Mouse (Mus musculus): Measurements from ENCODE around the gene Galnt10. TPM values are rescaled to one million over a fixed set of nuclear protein-coding genes. Genes with fewer than 3 reads are reported as not detected.

Gene Galnt10
- polyA plus RNA-seq, 1 experiment from 2014 or later: 31.3 TPM

DNA sequence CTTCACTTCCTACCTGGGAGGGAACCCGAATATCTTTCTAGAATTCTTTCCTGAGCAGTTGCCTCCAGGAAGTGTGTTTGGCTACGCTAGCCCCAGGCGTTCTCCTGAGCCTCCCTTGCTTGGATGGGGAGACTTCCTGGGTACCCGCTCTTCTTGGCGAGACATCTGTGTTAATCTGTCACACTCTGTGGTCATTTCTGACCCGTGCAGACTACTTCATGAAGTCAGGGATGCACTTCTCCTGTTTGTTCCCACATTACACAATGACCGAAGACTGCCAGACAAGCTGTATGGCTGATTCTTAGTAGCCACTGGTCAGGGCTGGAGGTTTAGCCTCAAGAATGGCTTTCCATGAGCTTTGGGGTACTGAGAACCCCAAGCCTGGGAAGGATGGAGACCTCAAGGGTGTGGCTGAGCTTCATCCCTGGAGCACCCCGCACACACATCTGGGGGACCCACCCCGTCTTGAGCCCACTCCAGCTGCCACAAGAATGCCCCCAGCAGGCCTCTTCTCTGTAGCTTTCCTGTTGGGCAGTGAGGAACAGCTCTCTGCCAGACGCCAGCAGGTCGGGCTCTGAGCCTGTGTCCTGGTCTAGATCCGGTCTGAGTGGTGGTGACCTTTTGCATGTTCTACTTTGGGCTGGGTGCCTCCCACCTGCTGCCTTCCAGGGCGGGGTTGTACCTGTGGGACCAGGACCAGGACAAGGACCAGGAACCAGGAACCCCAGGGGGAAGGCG, 7.8 kb downstream of the Galnt10 start:
- WGBS: 92% methylated on average over 14 of the region's 14 CpGs
- Histone ChIP-seq H3K4me3 (no peak overlapping the region), H3K27me3 (no peaks in the 10 kb centered on the region), H3K27ac (no peak overlapping the region), H3K4me2 (replicated peaks) (no peak overlapping the region), H3K4me1 (peaks cover 70% of the 10 kb centered on the region), H3K9ac (no peak overlapping the region), H3K36me3 (no peaks in the 10 kb centered on the region), H3K9me3 (no peaks in the 10 kb centered on the region)
- ATAC-seq (ENCODE audit: low FRiP score, low read depth): no peak

DNA sequence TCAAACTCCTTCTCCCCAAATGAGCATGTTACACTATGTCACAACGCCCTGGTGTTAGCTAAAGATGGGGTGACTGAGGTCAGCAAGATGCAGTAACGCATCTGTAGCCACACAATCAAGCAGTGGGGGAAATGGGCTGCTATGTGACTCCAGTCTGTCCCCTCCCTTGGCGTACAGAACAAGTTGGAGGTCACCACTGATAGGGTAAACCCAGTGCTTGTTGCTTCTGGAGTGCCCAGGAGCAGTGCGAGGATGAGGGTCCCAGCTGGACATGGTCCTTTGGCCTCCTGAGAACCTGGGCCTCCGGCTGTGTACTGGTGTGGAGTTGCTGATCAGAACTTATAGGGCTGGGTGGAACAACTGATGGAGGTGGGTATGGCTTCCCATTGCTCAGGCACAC, 8.6 kb downstream of the Galnt10 start:
- H3K9ac ChIP-seq: no peak overlapping the region
- peaks cover 63% of the 10 kb centered on the region for H3K4me1 ChIP-seq
- H3K4me3 ChIP-seq: no peak overlapping the region
- no peaks in the 10 kb centered on the region for H3K36me3 ChIP-seq
- no peaks in the 10 kb centered on the region for H3K27me3 ChIP-seq
- 90% methylated on average over 5 of the region's 5 CpGs for WGBS
- no peaks in the 10 kb centered on the region for H3K9me3 ChIP-seq
- no peak overlapping the region for H3K4me2 ChIP-seq (replicated peaks)
- no peak overlapping the region for H3K27ac ChIP-seq
- no peak for ATAC-seq (ENCODE audit: low FRiP score, low read depth)

DNA sequence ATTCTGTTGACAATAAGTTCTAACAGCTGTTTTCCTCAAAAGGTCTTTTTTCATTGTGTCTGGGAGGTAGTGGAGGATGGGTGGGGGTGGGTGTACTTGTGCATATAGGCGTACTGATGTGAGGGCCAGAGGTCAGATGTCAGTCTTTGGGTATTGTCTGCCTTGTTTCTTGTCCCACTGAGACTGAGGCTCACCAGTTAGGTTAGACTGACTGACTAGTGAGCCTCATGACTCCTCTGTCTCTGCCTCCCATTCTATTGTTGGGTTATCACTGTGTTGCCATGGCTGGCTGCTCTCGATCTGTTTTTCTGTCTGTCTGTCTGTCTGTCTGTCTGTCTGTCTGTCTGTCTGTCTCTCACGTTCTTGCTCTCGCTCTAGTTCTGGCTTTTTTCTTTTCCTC, 9.1 kb downstream of the Galnt10 start:
- no peaks in the 10 kb centered on the region for H3K36me3 ChIP-seq
- H3K4me2 ChIP-seq (replicated peaks): no peak overlapping the region
- WGBS: 72% methylated on average over 4 of the region's 4 CpGs
- peaks cover 57% of the 10 kb centered on the region for H3K4me1 ChIP-seq
- no peaks in the 10 kb centered on the region for H3K9me3 ChIP-seq
- H3K4me3 ChIP-seq: no peak overlapping the region
- no peak for ATAC-seq (ENCODE audit: low FRiP score, low read depth)
- no peaks in the 10 kb centered on the region for H3K27me3 ChIP-seq
- H3K27ac ChIP-seq: no peak overlapping the region
- no peak overlapping the region for H3K9ac ChIP-seq

DNA sequence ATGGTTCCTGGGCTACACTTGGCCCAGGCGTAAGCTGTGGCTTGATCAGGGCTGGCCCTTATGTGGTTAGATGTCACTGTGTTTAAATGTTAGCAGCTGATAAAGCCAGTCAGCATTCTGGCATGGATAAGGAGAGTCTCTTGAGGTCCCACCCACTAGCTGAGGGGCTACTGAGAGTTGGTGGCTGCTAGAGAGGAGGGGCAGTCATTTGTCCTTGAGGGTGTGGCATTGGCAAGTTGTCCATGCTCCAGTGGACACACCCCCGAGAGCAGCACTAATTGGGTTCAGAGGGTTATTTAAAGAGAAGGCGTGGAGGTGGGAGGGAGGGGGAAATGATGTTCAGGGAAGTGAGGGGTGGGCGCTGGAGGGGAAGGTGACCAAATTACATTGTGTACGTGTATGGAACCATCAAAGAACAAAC, 9.7 kb downstream of the Galnt10 start:
- no peak overlapping the region for H3K4me3 ChIP-seq
- no peaks in the 10 kb centered on the region for H3K36me3 ChIP-seq
- H3K9ac ChIP-seq: no peak overlapping the region
- peaks cover 51% of the 10 kb centered on the region for H3K4me1 ChIP-seq
- ATAC-seq (ENCODE audit: low FRiP score, low read depth): no peak; the same call in 1 of the 2 replicates
- H3K27me3 ChIP-seq: no peaks in the 10 kb centered on the region
- no peak overlapping the region for H3K4me2 ChIP-seq (replicated peaks)
- 45% methylated on average over 5 of the region's 5 CpGs for WGBS
- H3K9me3 ChIP-seq: no peaks in the 10 kb centered on the region
- no peak overlapping the region for H3K27ac ChIP-seq

DNA sequence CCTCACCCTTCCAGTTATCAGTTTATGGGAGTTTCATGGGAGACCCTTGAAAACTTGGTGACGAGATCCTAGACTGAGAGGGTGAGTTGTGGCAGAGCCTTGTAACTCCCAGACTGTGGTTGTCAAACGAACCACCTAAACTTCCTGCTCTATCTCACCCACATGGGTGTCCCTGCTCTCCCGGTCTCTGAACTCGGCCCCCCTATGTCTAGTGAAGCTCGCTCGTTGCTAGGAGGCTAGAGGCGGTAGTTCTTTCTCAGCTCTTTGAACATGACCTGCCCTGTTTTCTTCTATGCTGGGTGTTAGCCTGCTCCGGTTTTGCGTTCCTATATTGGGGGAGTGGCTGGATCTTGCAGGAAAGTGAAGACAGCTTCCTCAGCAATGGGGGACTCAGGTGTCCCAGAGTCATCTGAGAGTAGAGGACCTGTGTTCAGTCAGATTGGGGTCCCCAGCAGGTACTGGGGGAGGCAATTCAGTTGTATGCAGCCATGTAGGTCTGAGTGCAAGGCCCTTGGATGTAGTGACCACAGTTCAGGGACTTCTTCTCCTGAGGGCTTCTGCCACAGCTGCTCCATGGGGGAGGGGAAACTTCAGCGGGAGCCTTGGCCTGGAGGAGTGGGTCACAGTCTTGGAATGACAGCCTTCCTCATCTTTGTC, 10.6 kb downstream of the Galnt10 start:
- no peaks in the 10 kb centered on the region for H3K9me3 ChIP-seq
- no peak overlapping the region for H3K9ac ChIP-seq
- ATAC-seq (ENCODE audit: low FRiP score, low read depth): no peak
- WGBS: 57% methylated on average over 10 of the region's 10 CpGs
- H3K27ac ChIP-seq: no peak overlapping the region
- peaks cover 47% of the 10 kb centered on the region for H3K4me1 ChIP-seq
- no peaks in the 10 kb centered on the region for H3K36me3 ChIP-seq
- no peak overlapping the region for H3K4me3 ChIP-seq
- H3K4me2 ChIP-seq (replicated peaks): no peak overlapping the region
- H3K27me3 ChIP-seq: no peaks in the 10 kb centered on the region

DNA sequence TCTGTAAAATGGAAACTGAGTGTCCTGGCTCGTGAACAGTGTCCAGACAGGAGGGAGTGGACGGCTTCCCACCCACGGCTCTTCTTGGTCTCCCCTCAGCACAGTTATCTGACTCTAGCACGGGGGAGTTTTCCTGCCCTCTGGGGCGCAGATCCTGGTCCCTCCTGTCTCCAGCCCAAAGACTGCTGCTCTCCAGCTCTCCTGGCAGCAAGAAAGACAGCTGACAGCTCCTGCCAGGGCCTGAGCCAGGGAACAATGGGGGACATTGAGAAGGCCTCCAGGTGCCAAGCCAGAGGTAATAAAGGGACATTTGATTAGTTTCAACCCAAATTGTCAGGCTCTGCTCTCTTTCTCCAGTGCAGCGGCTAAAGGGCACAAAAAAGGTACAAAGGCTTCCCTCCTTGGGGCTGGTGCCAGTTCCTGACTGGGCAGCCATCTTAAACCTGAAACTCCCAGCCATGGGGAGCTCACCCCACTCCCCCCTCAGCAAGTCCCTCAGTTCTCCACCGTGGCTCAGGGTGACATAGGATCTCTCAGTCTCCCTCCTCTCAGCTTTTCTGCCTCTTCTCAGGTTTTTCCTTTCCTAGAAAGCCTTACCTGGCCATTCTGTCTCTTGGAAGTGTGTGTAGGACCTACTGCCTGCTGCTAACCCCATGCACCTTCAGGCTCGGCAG, 11.5 kb downstream of the Galnt10 start:
- Histone ChIP-seq H3K36me3 (0 out of 2 replicates have a peak, but pooled peaks cover 4% of the 10 kb centered on the region), H3K9me3 (no peaks in the 10 kb centered on the region), H3K4me2 (replicated peaks) (no peak overlapping the region), H3K27me3 (no peaks in the 10 kb centered on the region), H3K9ac (0 out of 2 replicates have a peak overlapping the region, but pooled peaks have one; percentile 21), H3K4me3 (no peak overlapping the region), H3K27ac (no peak overlapping the region), H3K4me1 (peaks cover 39% of the 10 kb centered on the region)
- WGBS: 62% methylated on average over 8 of the region's 8 CpGs
- ATAC-seq (ENCODE audit: low FRiP score, low read depth): no peak

DNA sequence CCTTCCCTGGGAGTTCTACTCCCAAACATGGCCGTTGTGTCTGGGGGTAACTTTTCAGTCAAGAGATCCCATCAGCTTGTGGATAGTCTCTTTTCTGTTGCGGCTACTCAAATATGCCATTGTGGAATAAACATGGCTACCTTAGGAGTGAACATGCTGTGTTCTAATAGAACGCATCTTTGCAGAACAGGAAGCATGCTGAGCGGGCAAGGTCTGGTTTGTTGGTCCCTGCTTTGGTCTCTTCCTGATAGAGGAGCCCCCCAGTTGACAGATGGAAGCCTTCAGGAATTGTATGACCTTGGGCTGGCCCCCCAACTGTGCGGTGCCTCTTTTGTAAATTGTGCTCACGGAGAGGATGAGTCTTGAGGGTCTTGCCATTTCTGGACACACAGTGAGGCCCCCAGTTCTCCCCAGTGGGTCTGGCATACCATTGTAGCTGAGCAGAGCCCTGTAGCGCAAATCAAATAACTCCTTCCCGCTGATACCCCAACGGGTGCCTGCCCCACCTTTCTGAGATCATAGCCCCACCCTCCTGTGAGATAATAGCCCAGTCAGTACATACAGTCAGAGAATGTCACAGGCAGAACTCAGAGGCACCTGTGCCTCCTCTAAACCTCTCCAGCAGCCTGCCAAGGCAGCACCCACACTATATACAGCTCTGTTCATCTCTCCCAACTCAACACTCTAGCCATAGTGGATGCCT, 12.3 kb downstream of the Galnt10 start:
- Histone ChIP-seq H3K36me3 (0 out of 2 replicates have a peak, but pooled peaks cover 4% of the 10 kb centered on the region), H3K9ac (no peak overlapping the region), H3K4me1 (peaks cover 40% of the 10 kb centered on the region), H3K4me3 (no peak overlapping the region), H3K27me3 (no peaks in the 10 kb centered on the region), H3K4me2 (replicated peaks) (no peak overlapping the region), H3K27ac (no peak overlapping the region), H3K9me3 (no peaks in the 10 kb centered on the region)
- 91% methylated on average over 9 of the region's 9 CpGs for WGBS
- no peak for ATAC-seq (ENCODE audit: low FRiP score, low read depth)

DNA sequence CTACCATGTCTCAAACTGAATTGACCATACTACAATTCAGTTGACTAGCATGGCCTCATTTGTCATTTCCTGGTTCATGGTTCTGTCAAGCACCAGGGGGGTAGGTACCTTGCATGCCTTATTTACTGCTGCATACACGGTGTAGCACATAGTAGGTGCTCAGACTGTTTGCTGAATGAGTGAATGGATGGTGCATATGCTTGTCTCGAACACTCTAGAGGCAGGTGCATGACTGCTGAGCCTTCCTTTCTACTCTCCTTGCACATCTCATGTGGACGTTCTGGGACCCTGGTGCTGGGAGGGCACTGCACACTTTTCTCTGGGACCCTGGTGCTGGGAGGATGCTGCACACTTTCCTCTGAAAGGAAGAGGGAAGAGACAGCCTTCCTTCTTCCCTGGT, 13.0 kb downstream of the Galnt10 start:
- Histone ChIP-seq H3K4me2 (replicated peaks) (no peak overlapping the region), H3K36me3 (0 out of 2 replicates have a peak, but pooled peaks cover 4% of the 10 kb centered on the region), H3K9ac (no peak overlapping the region), H3K9me3 (no peaks in the 10 kb centered on the region), H3K4me3 (no peak overlapping the region), H3K4me1 (peaks cover 40% of the 10 kb centered on the region), H3K27ac (no peak overlapping the region), H3K27me3 (no peaks in the 10 kb centered on the region)
- WGBS: 82% methylated on average over 3 of the region's 3 CpGs
- ATAC-seq (ENCODE audit: low FRiP score, low read depth): no peak

DNA sequence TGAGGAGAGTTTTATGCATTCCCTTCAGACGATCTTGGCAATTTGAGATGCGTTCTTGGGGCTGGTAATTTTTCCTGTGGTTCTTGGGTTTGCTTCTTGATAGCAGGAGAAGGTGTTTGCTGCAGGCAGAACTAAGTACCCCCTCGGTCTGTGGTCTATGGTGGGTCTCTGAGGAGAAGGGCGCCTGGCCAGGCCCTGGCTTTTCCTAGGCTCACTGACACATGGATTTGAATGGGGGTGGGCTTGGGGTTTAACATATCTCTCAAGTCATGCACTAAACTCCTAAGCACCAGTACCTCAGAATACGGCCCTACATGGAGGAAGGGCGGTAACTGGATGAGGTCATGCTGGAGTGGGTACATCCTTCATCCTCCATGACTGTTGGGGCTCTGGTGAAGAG, 13.5 kb downstream of the Galnt10 start:
- Histone ChIP-seq H3K27me3 (no peaks in the 10 kb centered on the region), H3K36me3 (0 out of 2 replicates have a peak, but pooled peaks cover 4% of the 10 kb centered on the region), H3K9me3 (no peaks in the 10 kb centered on the region), H3K9ac (no peak overlapping the region), H3K4me2 (replicated peaks) (no peak overlapping the region), H3K27ac (no peak overlapping the region), H3K4me3 (no peak overlapping the region), H3K4me1 (peaks cover 40% of the 10 kb centered on the region)
- 88% methylated on average over 6 of the region's 6 CpGs for WGBS
- no peak for ATAC-seq (ENCODE audit: low FRiP score, low read depth)

DNA sequence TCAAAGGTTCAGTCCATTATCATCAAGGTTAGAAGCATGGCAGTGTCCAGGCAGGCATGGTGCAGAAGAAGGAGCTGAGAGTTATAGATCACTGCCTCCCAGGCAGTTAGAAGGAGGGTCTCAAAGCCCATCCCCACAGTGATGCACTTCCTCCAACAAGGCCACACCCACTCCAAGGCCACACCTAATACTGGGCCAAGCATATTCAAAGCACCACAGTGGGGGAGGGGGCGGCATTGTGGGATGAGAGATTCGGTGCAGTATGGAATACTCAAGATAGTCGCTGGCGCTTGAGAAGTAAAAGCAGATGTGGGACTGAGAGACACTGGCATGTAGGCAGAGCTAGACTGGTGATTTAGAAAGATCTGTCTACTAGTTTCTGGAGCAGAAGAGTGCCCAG, 14.9 kb downstream of the Galnt10 start:
- no peak for ATAC-seq (ENCODE audit: low FRiP score, low read depth)
- 84% methylated on average over 4 of the region's 4 CpGs for WGBS
- Histone ChIP-seq H3K4me3 (no peak overlapping the region), H3K4me1 (peaks cover 36% of the 10 kb centered on the region), H3K36me3 (0 out of 2 replicates have a peak, but pooled peaks cover 4% of the 10 kb centered on the region), H3K9me3 (no peaks in the 10 kb centered on the region), H3K9ac (no peak overlapping the region), H3K27me3 (no peaks in the 10 kb centered on the region), H3K4me2 (replicated peaks) (no peak overlapping the region), H3K27ac (no peak overlapping the region)

DNA sequence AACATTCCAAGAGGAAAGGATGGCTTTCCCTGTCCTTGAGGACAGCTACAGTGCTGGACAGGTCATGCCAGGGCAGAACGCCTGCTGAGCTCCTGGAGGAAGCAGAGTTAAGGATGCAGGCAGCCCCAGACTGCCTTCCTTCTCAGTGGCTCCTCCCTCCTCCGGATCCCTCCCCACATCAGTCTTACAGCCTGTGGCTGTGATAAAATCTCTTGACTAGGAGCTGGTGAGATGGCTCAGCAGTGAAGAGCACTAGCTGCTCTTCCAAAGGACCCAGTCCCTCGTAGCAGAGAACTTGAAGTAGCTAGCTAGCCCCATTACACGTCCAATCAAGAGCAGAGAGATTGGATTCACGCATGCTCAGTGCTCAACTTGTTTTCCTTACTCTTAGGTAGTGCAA, 15.6 kb downstream of the Galnt10 start:
- no peak overlapping the region for H3K27ac ChIP-seq

More for the DNA sequence above, 15.6 kb downstream of the Galnt10 start:
- Histone ChIP-seq H3K9me3 (no peaks in the 10 kb centered on the region), H3K4me3 (no peak overlapping the region), H3K9ac (no peak overlapping the region), H3K36me3 (0 out of 2 replicates have a peak, but pooled peaks cover 4% of the 10 kb centered on the region), H3K4me2 (replicated peaks) (no peak overlapping the region), H3K4me1 (peaks cover 29% of the 10 kb centered on the region), H3K27me3 (no peaks in the 10 kb centered on the region)
- no peak for ATAC-seq (ENCODE audit: low FRiP score, low read depth)
- 53% methylated on average over 5 of the region's 5 CpGs for WGBS

Data from limb, embryonic 13.5 days (tissue).